Mouse (Mus musculus): ENCODE measurements around the gene Fam107a. TPM values are rescaled to one million over a fixed set of nuclear protein-coding genes. Genes with fewer than 3 reads are reported as not detected.

Gene Fam107a
- polyA plus RNA-seq, 1 experiment from 2014 or later = 7.8 TPM

GRCm38 (mm10) chr14:8249206-8249605 lies 68.6 kb downstream of the Fam107a start:
- WGBS = 87% methylated on average over 1 of the region's 1 CpGs
- no peak for ATAC-seq (ENCODE audit: low FRiP score, low TSS enrichment)
- H3K4me3 ChIP-seq (ENCODE audit: low read length) = no peak overlapping the region
- H3K9ac ChIP-seq (replicated peaks; ENCODE audit: low read length) = no peak overlapping the region
- no peaks in the 10 kb centered on the region for H3K36me3 ChIP-seq (ENCODE audit: insufficient read depth, low read length)
- H3K4me1 ChIP-seq (ENCODE audit: insufficient read depth, low read length) = no peaks in the 10 kb centered on the region
- H3K27me3 ChIP-seq (ENCODE audit: insufficient read depth, low read length) = no peaks in the 10 kb centered on the region
- no peak overlapping the region for H3K27ac ChIP-seq (ENCODE audit: low read length)
- no peaks in the 10 kb centered on the region for H3K9me3 ChIP-seq (ENCODE audit: low read length)
- H3K4me2 ChIP-seq (replicated peaks; ENCODE audit: low read depth, low read length) = no peak overlapping the region

GRCm38 (mm10) chr14:8246878-8247277 lies 70.9 kb downstream of the Fam107a start:
- Histone ChIP-seq H3K27me3 (ENCODE audit: insufficient read depth, low read length) (no peaks in the 10 kb centered on the region), H3K4me3 (ENCODE audit: low read length) (no peak overlapping the region), H3K4me2 (replicated peaks; ENCODE audit: low read depth, low read length) (no peak overlapping the region), H3K9ac (replicated peaks; ENCODE audit: low read length) (no peak overlapping the region), H3K27ac (ENCODE audit: low read length) (no peak overlapping the region), H3K36me3 (ENCODE audit: insufficient read depth, low read length) (no peaks in the 10 kb centered on the region), H3K4me1 (ENCODE audit: insufficient read depth, low read length) (no peaks in the 10 kb centered on the region), H3K9me3 (ENCODE audit: low read length) (no peaks in the 10 kb centered on the region)
- ATAC-seq (ENCODE audit: low FRiP score, low TSS enrichment) = no peak
- WGBS = 89% methylated on average over 8 of the region's 8 CpGs

Other genes starting within 250 kb of the Fam107a start
- 54.1 and 58.6 TPM in 2 replicates for gene Rpp14, start 237.7 kb downstream of the Fam107a start, polyA plus RNA-seq (2015; fragmentation: Nextera tagmentation; extraction: Ambion mirVana)
- gene Pxk, start 219.8 kb downstream of the Fam107a start, polyA plus RNA-seq (2015; fragmentation: Nextera tagmentation; extraction: Ambion mirVana) = 36.7 and 39.8 TPM in 2 replicates
- 267 and 278 TPM in 2 replicates for gene Pdhb, start 145.0 kb downstream of the Fam107a start, polyA plus RNA-seq (2015; fragmentation: Nextera tagmentation; extraction: Ambion mirVana)
- 3.3 and 3.6 TPM in 2 replicates for gene Kctd6, start 103.9 kb downstream of the Fam107a start, polyA plus RNA-seq (2015; fragmentation: Nextera tagmentation; extraction: Ambion mirVana)
- 1.0 and 2.0 TPM in 2 replicates for gene Acox2, start 58.7 kb downstream of the Fam107a start, polyA plus RNA-seq (2015; fragmentation: Nextera tagmentation; extraction: Ambion mirVana)
- 1.8 and 2.0 TPM in 2 replicates for gene Oit1, start 60.7 kb upstream of the Fam107a start, polyA plus RNA-seq (2015; fragmentation: Nextera tagmentation; extraction: Ambion mirVana)

Data from kidney, embryonic 16.5 days (tissue).